Mouse (Mus musculus) midbrain, embryonic 11.5 days (tissue): ENCODE data around the gene Shank2. TPM values are rescaled to one million over a fixed set of nuclear protein-coding genes. Genes with fewer than 3 reads are reported as not detected.

Source experiments
- ATAC-seq: fragments of 200-750 bp; cut with Nextera tagmentation; 2 replicates; pipeline ENCODE4 v1.8.0; 2017; ENCODE audit warnings: moderate TSS enrichment, moderate library complexity; ENCODE audit not compliant: low FRiP score
- DNase-seq: peaks from one replicate; pipeline ENCODE4 v3.0.0; 2015; ENCODE audit warnings: low spot score; ENCODE audit errors: missing footprints
- H3K27ac ChIP-seq: fragments of 300-500 bp; sonication (generic); 2 replicates; pipeline ENCODE4 v1.5.1; 2014; ENCODE audit warnings: low read depth, low read length
- H3K27me3 ChIP-seq: fragments of 300-500 bp; sonication (generic); 2 replicates; pipeline ENCODE4 v1.6.1; 2014; ENCODE audit warnings: mild to moderate bottlenecking, low read length, moderate library complexity, mixed read lengths; ENCODE audit not compliant: control insufficient read depth, insufficient read depth
- H3K36me3 ChIP-seq: fragments of 300-500 bp; sonication (generic); 2 replicates; pipeline ENCODE4 v1.6.1; 2014; ENCODE audit warnings: mild to moderate bottlenecking, low read length, moderate library complexity, mixed read lengths; ENCODE audit not compliant: control insufficient read depth, insufficient read depth
- H3K4me1 ChIP-seq: fragments of 300-500 bp; sonication (generic); 2 replicates; pipeline ENCODE4 v1.6.1; 2014; ENCODE audit warnings: low read length; ENCODE audit not compliant: control insufficient read depth, insufficient read depth
- H3K4me2 ChIP-seq: fragments of 300-500 bp; sonication (generic); 2 replicates; pipeline ENCODE4 v1.6.1; 2014; ENCODE audit warnings: mild to moderate bottlenecking, moderate library complexity
- H3K4me3 ChIP-seq: fragments of 300-500 bp; sonication (generic); 2 replicates; pipeline ENCODE4 v1.5.1; 2014; ENCODE audit warnings: low read depth, low read length
- H3K9ac ChIP-seq: fragments of 300-500 bp; sonication (generic); 2 replicates; pipeline ENCODE4 v1.6.1; 2014; ENCODE audit warnings: low read length
- H3K9me3 ChIP-seq: fragments of 300-500 bp; sonication (generic); 2 replicates; pipeline ENCODE4 v1.6.1; 2016; ENCODE audit warnings: low read length; ENCODE audit not compliant: control insufficient read depth
- WGBS: fragments of 180-500 bp; shearing (Covaris S2); extraction: QIAGEN DNeasy Blood & Tissue Kit; methylation state at CpG from one replicate; pipeline ENCODE4 v1.1.7; 2014; 5-methylcytosine and 5-hydroxymethylcytosine counted together
- polyA plus RNA-seq: library from polyadenylated mRNA; unstranded; fragments of >200 nt; fragmentation: Nextera tagmentation; extraction: Ambion mirVana; gene quantifications from 2 replicates; pipeline ENCODE4 v1.2.1, GENCODE M21; 2014

The Shank2 gene
- polyA plus RNA-seq, 1 experiment from 2014 or later: 2.2 TPM

DNA sequence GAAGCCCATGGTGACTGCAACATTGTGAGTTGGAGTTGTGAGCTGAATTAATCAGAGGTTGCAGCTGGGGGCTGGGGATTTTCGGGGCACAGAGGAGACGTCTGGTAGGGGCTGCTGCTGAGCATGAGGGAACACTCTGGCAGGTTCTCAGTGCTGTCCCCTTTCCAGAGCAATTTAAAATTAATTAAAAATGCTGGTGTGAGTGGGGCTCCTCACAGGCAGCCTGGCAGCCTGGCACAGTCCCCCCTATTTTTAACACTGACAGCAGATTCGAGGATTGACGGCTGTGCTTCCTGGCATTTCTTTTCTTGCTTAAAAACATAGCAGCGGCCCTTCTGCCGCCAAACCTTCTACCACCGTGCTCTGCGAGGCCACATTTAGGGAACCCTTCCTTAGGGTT is 157.8 kb downstream of the Shank2 start:
- ATAC-seq (no peak), DNase-seq (no peak)
- Histone ChIP-seq H3K27me3 (no peaks in the 10 kb centered on the region), H3K36me3 (no peaks in the 10 kb centered on the region), H3K4me2 (no peak overlapping the region), H3K4me1 (no peaks in the 10 kb centered on the region), H3K4me3 (no peak overlapping the region), H3K9me3 (no peaks in the 10 kb centered on the region), H3K9ac (no peak overlapping the region), H3K27ac (no peak overlapping the region)
- WGBS: 80% methylated on average over 8 of the region's 8 CpGs

GRCm38 (mm10) chr7:144160066-144160465 is 158.3 kb downstream of the Shank2 start:
- 67% methylated on average over 2 of the region's 2 CpGs for WGBS
- no peak overlapping the region for H3K4me2 ChIP-seq
- ATAC-seq: no peak
- H3K9ac ChIP-seq: no peak overlapping the region
- H3K4me1 ChIP-seq: no peaks in the 10 kb centered on the region
- DNase-seq: no peak
- no peak overlapping the region for H3K27ac ChIP-seq
- H3K27me3 ChIP-seq: no peaks in the 10 kb centered on the region
- H3K9me3 ChIP-seq: no peaks in the 10 kb centered on the region
- H3K4me3 ChIP-seq: no peak overlapping the region
- H3K36me3 ChIP-seq: no peaks in the 10 kb centered on the region

DNA sequence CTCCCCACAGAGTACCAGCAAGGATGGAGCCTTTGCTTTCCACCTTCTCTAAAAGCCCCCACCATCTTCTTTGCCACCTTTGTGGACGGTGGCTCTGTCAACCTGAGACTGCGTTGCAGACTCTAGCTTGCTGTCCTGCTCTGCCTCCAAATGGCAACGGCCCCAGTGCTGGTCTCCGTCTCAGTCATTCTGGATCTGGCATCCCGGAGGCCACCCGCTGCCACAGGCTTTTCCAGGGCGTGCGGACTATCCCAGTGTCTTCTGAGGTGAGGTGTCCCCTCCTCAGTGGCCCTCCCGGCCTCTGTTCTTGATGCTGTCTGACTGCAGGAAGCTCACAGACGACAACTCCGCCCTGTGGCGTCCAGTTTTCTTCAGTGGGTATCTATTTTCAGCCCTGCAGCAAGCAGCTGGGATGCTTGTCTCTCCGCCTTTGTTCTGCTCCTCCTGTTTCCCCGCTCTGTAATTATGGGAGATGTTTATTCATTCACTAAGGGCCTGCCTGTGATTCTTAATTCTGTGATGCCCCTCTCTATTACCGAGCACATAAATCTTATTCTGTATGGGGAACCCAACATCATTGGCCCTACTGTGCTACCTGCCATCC is 159.0 kb downstream of the Shank2 start:
- ATAC-seq: no peak
- H3K4me2 ChIP-seq: no peak overlapping the region
- H3K36me3 ChIP-seq: no peaks in the 10 kb centered on the region
- H3K4me3 ChIP-seq: no peak overlapping the region
- no peak overlapping the region for H3K27ac ChIP-seq
- no peaks in the 10 kb centered on the region for H3K27me3 ChIP-seq
- no peaks in the 10 kb centered on the region for H3K9me3 ChIP-seq
- WGBS: 89% methylated on average over 15 of the region's 15 CpGs
- no peaks in the 10 kb centered on the region for H3K4me1 ChIP-seq
- H3K9ac ChIP-seq: no peak overlapping the region
- DNase-seq: peak; percentile 39

GRCm38 (mm10) chr7:144170272-144170671 is 168.5 kb downstream of the Shank2 start:
- WGBS: 80% methylated on average over 5 of the region's 5 CpGs
- Histone ChIP-seq H3K9me3 (no peaks in the 10 kb centered on the region), H3K4me1 (peaks cover 2% of the 10 kb centered on the region; the same call in 1 of the 2 replicates), H3K27me3 (peaks cover 7% of the 10 kb centered on the region; the same call in 1 of the 2 replicates), H3K36me3 (no peaks in the 10 kb centered on the region), H3K27ac (no peak overlapping the region), H3K9ac (no peak overlapping the region), H3K4me2 (no peak overlapping the region), H3K4me3 (no peak overlapping the region)
- no peak for ATAC-seq
- DNase-seq: no peak

DNA sequence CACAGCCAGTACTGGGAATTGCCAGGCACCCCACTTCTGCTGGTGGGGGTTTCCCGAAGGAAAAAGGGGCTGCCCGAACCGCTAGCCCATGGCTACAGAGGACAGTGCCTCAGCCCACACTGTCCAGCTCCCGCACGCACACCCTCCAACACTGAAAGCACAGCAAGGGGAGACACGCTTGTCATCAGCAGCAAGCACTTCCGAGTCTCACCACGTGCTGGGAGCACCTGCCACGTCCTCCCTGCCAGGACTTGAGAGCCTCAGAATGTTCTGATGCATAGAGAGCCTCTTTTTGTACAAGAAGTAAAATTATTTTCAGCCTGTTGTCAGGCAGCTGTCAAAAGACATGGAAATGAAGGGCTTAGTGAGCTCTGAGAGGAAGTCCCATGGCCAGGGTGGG is 169.0 kb downstream of the Shank2 start:
- Histone ChIP-seq H3K4me3 (no peak overlapping the region), H3K9ac (no peak overlapping the region), H3K27me3 (peaks cover 9% of the 10 kb centered on the region), H3K4me2 (no peak overlapping the region), H3K36me3 (no peaks in the 10 kb centered on the region), H3K4me1 (peaks cover 5% of the 10 kb centered on the region), H3K27ac (no peak overlapping the region), H3K9me3 (no peaks in the 10 kb centered on the region)
- no peak for ATAC-seq
- WGBS: 87% methylated on average over 9 of the region's 9 CpGs
- no peak for DNase-seq

DNA sequence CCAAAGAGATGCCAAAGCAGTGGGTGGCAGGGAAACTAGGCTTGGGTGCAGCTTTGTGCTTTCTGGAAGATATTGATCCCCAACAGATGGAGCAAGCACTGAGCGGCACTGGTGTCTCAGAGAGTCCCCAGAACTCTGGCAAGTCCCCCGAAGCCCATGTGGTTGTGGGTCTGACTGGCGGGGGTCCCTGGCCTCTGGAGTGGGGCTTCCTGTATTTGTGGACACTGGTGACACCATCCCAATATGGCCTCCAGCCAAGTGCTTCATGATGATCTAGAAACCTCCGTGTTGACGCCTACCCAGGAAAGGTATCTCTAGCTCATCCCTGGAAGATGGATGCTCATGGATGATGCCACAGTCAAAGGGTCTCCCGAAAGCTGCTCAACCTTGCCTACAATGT is 172.1 kb downstream of the Shank2 start:
- H3K27me3 ChIP-seq: peaks cover 19% of the 10 kb centered on the region
- DNase-seq: no peak

GRCm38 (mm10) chr7:144174329-144174728 is 172.6 kb downstream of the Shank2 start:
- H3K27me3 ChIP-seq: peaks cover 19% of the 10 kb centered on the region
- no peaks in the 10 kb centered on the region for H3K36me3 ChIP-seq
- H3K27ac ChIP-seq: no peak overlapping the region
- no peak overlapping the region for H3K4me2 ChIP-seq
- no peak for DNase-seq
- ATAC-seq: no peak
- 85% methylated on average over 14 of the region's 14 CpGs for WGBS
- no peaks in the 10 kb centered on the region for H3K9me3 ChIP-seq
- H3K4me3 ChIP-seq: no peak overlapping the region
- peaks cover 8% of the 10 kb centered on the region for H3K4me1 ChIP-seq
- H3K9ac ChIP-seq: no peak overlapping the region

More for the DNA sequence above, 172.1 kb downstream of the Shank2 start:
- WGBS: 91% methylated on average over 6 of the region's 6 CpGs
- H3K4me3 ChIP-seq: no peak overlapping the region
- H3K36me3 ChIP-seq: no peaks in the 10 kb centered on the region
- no peak overlapping the region for H3K27ac ChIP-seq
- peaks cover 8% of the 10 kb centered on the region for H3K4me1 ChIP-seq
- no peak overlapping the region for H3K9ac ChIP-seq
- H3K9me3 ChIP-seq: no peaks in the 10 kb centered on the region
- no peak for ATAC-seq
- H3K4me2 ChIP-seq: no peak overlapping the region

GRCm38 (mm10) chr7:144175025-144175424 is 173.3 kb downstream of the Shank2 start:
- whole genome bisulfite sequencing: 39% methylated on average over 7 of the region's 7 CpGs
- Histone ChIP-seq H3K27ac (no peak overlapping the region), H3K4me1 (peaks cover 8% of the 10 kb centered on the region), H3K36me3 (no peaks in the 10 kb centered on the region), H3K4me2 (peak overlapping the region; percentile 60), H3K4me3 (peak overlapping the region; percentile 28; the same call in 1 of the 2 replicates), H3K9ac (no peak overlapping the region), H3K27me3 (peaks cover 19% of the 10 kb centered on the region), H3K9me3 (no peaks in the 10 kb centered on the region)
- DNase-seq: peak; percentile 85
- ATAC-seq: no peak

DNA sequence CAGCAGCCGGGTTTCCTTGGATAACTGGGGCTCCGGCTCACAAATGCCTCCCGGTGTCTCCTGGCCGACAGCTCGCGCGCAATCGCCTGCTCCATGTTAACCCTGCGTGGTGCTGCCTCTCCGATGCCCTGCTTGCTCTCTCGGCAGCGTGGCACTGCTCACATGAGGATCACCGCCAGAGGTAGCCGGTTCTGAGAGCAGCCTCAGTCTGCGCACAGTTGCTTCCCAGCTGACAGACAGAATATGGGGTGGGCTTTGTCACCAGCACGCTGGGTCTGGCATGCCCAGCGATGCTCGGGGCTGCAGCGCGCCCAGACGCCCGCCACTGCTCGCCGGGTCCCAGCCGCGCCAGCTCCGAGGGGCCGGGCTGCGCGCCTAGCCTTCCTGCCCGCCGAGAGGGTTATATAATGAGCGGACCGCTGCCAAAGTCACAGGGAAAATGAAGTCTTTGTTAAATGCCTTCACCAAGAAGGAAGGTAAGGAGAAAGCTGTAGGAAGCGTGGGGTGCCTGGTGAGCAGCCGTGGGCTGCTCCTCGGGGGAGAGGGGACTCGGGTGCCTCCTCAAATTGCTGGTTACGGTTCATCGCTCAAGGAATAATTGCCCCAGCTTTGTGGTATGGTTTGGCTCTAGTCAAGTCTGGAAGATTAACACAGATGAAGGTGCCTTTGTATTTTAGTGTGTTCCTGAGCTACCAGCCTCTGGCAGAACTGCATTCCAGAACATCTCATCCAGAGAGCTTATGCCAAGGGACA is 173.9 kb downstream of the Shank2 start:
- WGBS: 5% methylated on average over 40 of the region's 40 CpGs
- Histone ChIP-seq H3K4me1 (peaks cover 8% of the 10 kb centered on the region), H3K27ac (no peak overlapping the region), H3K9me3 (no peaks in the 10 kb centered on the region), H3K4me3 (peak overlapping the region; percentile 28), H3K27me3 (peaks cover 19% of the 10 kb centered on the region), H3K9ac (0 out of 2 replicates have a peak overlapping the region, but pooled peaks have one; percentile 6), H3K36me3 (no peaks in the 10 kb centered on the region), H3K4me2 (peak overlapping the region; percentile 60)
- peak; percentile 92 for DNase-seq
- ATAC-seq: 0 out of 2 replicates have a peak, but pooled peaks have one; percentile 52
